Mouse (Mus musculus) hematopoietic stem cell, adult 5-6 weeks (primary cell): ENCODE measurements at regions not wholly inside any gene's neighbourhood (a gene's known extent, or its start where the extent isn't known, plus 50 kb on each side); places are given as distances from the start of the nearest gene placed in this dataset.

ENCODE experiments used
- ATAC-seq, 2 experiments: fragments of 125-278 bp in 1 of 2; replicated peaks in 1 of 2; 2 replicates each; pipeline ENCODE4 v1.8.0; 2016 to 2017; ENCODE audit warnings: inconsistent platforms in 2 of 2, mild to moderate bottlenecking in 2 of 2, moderate number of reproducible peaks in 2 of 2, low read depth in 1 of 2, moderate TSS enrichment in 1 of 2; ENCODE audit not compliant: low FRiP score in 2 of 2, poor library complexity in 2 of 2, severe bottlenecking in 2 of 2, insufficient read depth in 1 of 2, low TSS enrichment in 1 of 2

GRCm38 (mm10) chr1:130309746-130310145 lies 113.1 kb downstream of the Cd55b start:
- no peak for ATAC-seq

GRCm38 (mm10) chr1:130301828-130302386 lies 120.9 kb downstream of the Cd55b start:
- no peak for ATAC-seq

DNA sequence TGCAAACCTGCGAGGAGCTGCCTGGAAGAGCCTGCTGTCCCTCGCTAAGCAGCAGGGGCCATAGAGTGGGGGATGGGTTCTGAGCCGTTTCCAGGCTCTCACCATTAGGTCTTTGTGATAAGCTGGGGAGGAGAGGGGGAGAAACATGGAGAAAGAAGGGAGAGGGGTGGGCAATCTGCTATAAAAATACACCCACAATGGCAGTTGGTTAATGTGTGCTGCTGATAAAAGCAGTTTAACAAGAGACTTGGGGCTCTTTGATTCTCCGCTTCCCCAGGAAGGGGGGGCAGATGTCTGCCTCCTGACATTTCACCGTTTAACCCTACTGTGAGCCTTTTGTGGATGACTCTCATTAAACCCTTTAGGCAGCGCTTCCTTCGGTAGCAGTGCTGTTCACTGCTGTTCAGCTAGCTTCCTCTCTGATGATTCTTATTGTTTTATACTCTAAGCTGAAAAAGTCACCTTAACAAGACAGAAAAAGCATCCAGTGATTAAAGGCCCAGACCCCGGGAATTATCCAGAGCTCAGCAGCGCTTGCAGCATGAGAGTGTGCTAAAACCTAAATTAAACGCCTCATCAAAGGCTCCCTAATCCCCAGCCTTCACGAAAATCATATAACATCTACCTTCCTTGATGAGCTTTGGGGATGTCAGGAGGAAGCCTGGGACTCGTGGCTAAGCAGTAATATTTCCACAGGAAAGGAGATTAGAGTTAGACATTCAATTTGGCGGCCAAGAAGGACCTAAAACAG lies 122.6 kb downstream of the Cd55b start:
- peak; percentile 50 to 57; a peak in 3 of 4 replicates for ATAC-seq

DNA sequence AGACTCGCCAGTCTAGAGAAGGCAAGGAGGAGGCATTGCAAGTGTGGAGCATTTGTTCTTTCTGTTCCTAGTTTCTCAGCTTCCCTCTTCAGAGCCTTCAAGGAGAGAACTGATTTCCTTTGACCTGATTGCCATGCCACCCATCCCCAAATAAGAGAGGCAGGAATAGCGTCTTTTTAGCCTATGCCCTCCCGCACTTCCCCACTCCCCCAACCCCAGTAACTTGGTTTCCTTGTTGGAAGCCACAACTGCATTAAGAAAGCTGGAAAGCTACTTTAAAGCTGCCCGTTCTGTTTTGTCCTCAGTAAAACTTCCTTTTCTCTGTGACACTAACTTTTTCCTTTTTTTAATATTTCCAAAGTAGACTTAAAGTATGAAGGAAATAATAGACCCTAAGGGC lies 123.2 kb downstream of the Cd55b start:
- peak; percentile 14 to 38; a peak in 2 of 4 replicates for ATAC-seq

- no peak for ATAC-seq
Observed at GRCm38 (mm10) chr1:130299069-130299468, 123.7 kb downstream of the Cd55b start.

- no peak for ATAC-seq
Observed at GRCm38 (mm10) chr1:130298636-130299035, 124.2 kb downstream of the Cd55b start.

DNA sequence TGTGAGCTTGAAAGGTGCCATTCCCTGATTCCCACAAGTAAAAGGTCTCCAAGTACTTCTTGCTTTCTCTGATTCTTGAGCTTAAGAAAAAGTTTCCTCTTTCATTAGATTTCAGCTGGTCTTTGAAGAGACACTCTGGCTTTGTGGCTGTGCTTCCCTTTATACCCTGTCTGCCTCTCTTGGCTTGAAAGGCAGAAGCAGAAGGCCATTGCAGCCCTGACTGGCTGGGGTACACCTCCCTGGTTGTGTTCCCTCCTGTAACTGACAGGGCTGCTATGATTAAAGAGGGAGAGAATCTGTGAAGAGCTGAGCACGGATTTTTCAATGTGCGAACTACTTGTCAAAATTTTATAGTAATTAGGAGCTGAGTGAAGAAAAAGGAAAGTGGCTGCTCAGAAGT lies 125.3 kb downstream of the Cd55b start:
- ATAC-seq = no peak

DNA sequence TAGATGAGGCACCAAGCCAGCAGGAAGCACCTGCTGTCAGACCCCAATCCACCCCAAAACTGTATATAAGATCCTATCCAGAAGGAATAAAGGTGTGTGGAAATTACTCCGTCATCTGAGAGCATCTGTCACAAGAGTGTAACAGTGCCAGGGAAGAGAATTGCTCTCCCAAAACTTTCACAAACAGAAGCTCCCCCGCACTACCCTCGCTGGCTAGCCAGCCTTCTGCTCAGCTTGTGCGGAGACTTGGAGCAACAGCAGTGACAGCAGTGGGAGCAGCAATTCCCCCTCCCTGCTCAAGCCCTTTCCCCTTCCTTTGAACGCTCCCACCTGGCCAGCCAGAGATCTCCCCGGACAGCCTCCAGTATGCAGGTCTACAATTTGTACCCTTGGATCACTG lies 136.9 kb downstream of the Cd55b start:
- ATAC-seq = no peak

DNA sequence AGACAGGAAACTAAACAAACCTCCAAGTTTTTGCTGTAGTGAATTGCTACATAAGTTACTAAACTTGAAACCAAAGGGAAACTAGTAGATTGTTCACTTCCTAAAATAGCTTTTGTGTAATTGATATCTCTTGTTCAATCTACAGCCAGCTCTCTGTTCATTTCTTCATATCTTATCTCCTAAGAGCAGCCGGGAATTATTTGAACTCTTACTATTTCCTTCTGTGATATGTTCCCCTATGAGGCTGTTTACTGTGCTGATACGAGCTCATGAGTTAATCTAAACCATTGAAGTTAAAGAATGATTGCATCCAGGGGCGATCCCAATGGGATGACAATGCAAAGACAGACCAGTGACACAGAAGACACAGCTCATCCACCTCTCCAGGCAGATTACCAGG lies 140.7 kb downstream of the Cd55b start:
- ATAC-seq = peak in 1 of 2 experiments; percentile 27; a peak in 3 of 4 replicates

DNA sequence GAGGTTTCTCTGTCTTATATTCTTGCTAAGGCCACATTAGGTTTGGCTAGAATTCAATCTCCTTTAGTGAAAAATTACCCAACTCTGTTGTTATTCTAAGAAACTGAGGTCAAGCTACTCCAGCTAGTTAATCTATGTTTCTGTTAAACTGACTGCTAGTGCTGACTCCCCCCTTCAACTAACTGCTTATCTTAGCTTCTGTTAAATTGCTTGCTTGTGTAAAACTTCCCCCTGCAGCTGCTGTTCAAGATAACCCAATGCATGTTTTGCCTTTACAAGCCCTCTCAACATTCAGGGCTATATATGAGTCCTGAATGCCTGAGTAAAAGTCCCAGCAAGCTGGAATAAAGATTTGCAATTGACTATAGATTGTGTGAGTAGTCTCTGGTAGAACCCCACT lies 143.6 kb downstream of the Cd55b start:
- ATAC-seq = no peak

DNA sequence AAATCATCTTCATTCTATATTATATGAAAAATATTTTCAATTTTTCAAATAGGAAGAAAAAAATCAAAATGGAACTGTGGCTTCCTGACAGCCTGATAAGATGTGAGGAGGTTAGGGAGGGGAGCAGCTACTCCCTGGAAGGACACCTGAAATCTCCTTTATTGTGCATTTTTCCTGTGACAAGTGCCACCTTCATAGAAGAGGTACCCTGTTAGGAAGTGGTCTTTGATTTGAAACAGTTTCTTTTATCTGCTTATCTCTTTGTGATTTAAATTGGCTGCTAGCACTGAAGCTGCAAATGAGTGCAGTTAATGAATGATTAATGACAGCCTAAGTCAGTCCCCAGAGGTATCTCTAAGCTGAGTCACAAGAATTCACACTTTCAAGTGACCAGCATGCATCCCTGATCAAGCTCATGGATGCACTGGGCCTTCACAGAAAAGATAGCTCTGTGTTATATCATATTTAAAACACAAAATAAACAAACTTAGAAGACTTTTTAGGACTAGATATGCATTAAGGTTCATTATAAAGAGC lies 144.7 kb downstream of the Cd55b start:
- no peak for ATAC-seq

GRCm38 (mm10) chr1:130276885-130277284 lies 145.9 kb downstream of the Cd55b start:
- ATAC-seq = no peak

DNA sequence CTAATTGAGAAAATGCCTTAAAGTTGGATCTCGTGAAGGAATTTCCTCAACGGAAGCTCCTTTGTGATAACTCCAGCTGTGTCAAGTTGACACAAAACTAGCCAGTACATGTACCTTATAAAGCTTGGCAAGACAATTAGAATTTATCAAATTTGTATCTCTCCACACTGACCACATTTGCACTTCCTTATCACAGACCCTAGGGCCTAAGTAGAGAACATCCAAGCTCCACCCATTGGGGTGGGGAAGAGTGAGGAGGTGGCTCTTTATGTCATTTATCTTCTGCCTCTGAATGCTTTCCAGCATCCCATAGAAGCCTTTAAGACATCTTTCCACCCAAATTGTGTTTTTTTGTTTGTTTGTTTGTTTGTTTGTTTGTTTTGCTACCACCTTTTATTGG lies 146.8 kb downstream of the Cd55b start:
- no peak for ATAC-seq

DNA sequence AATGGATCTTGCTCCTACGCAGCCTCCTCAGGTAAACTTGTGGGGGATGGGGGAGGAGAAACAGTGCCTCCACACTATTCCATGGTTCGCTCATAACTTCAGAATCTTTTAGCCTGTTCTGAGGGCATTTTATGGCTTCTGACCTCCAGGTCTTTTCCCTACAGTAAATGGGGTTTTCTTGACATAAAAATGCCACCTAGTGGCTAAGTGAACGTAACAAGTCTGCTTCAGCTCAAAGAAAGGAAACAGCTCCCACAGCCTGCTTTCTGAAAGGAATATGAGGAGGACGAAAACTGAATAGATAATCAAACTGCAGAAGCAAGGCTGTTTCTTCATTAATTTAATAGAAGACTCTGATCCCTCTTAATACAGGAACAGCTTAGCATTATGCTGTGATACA lies 148.3 kb downstream of the Cd55b start:
- no peak for ATAC-seq

GRCm38 (mm10) chr1:130270457-130270856 lies 152.4 kb downstream of the Cd55b start:
- ATAC-seq = no peak
